Mouse (Mus musculus) B cell, adult 2 months (primary cell): Measurements from ENCODE around the gene Prrc2c.
"Not testable (repeated sequence)": the region's sequence is repeated elsewhere in the genome, so short reads cannot be mapped to it uniquely, and the experiment has no call there.

Source experiments
- DNase-seq, 2 experiments: peaks; one replicate each; pipeline ENCODE4 v3.0.0; 2022

Gene Prrc2c

GRCm38 (mm10) chr1:162665486-162666174 lies 74.7 kb downstream of the Prrc2c start:
- no peak for DNase-seq

GRCm38 (mm10) chr1:162664826-162665475 lies 75.4 kb downstream of the Prrc2c start:
- peak; percentile 63 for DNase-seq

GRCm38 (mm10) chr1:162660276-162660860 lies 80.0 kb downstream of the Prrc2c start:
- DNase-seq = no peak

GRCm38 (mm10) chr1:162658119-162658518 lies 82.2 kb downstream of the Prrc2c start, which contains the start of gene Myocos:
TSS of gene Myocos (minus strand) at chr1:162658219.
- no peak for DNase-seq

GRCm38 (mm10) chr1:162648416-162648815 lies 91.9 kb downstream of the Prrc2c start:
- no peak for DNase-seq

- peak; percentile 26 to 37 for DNase-seq
Observed at GRCm38 (mm10) chr1:162646083-162646686, 94.2 kb downstream of the Prrc2c start.

GRCm38 (mm10) chr1:162643752-162644151 lies 96.6 kb downstream of the Prrc2c start:
- no peak for DNase-seq

- no peak for DNase-seq
Observed at GRCm38 (mm10) chr1:162642591-162642990, 97.8 kb downstream of the Prrc2c start.

- DNase-seq = no peak
Observed at GRCm38 (mm10) chr1:162639861-162640260, 100.5 kb downstream of the Prrc2c start.

- DNase-seq = no peak
Observed at GRCm38 (mm10) chr1:162639051-162639750, 101.2 kb downstream of the Prrc2c start, which contains the start of gene Myoc. TSS of gene Myoc (plus strand) at chr1:162639155.

- DNase-seq = no peak
Observed at GRCm38 (mm10) chr1:162638535-162638934, 101.8 kb downstream of the Prrc2c start.

- no peak for DNase-seq
Observed at GRCm38 (mm10) chr1:162636516-162636915, 103.8 kb downstream of the Prrc2c start.

- DNase-seq = not testable (repeated sequence)
Observed at GRCm38 (mm10) chr1:162635291-162635931, 104.9 kb downstream of the Prrc2c start.

- not testable (repeated sequence) for DNase-seq
Observed at GRCm38 (mm10) chr1:162628326-162628725, 112.0 kb downstream of the Prrc2c start.

- DNase-seq = not testable (repeated sequence)
Observed at GRCm38 (mm10) chr1:162627821-162628220, 112.5 kb downstream of the Prrc2c start.

- DNase-seq = peak; percentile 50 to 57
Observed at GRCm38 (mm10) chr1:162625229-162625628, 115.1 kb downstream of the Prrc2c start.

- DNase-seq = no peak
Observed at GRCm38 (mm10) chr1:162623895-162624294, 116.5 kb downstream of the Prrc2c start.
